Mouse (Mus musculus) embryonic facial prominence, embryonic 11.5 days (tissue): ENCODE measurements around the gene Gm11639. TPM values are rescaled to one million over a fixed set of nuclear protein-coding genes. Genes with fewer than 3 reads are reported as not detected.

ENCODE experiments used
- ATAC-seq: fragments of 200-750 bp; cut with Nextera tagmentation; replicated peaks from 2 replicates; pipeline ENCODE4 v1.8.0; 2017; ENCODE audit warnings: low read depth; ENCODE audit not compliant: insufficient number of reproducible peaks, low FRiP score, low TSS enrichment
- DNase-seq: peaks from one replicate; pipeline ENCODE4 v3.0.0-alpha.2; 2015; ENCODE audit warnings: low spot score
- H3K27ac ChIP-seq: fragments of 300-500 bp; sonication (generic); replicated peaks from 2 replicates; pipeline ENCODE4 v1.5.1; 2014; ENCODE audit warnings: mild to moderate bottlenecking, low read depth, low read length, control low read depth
- H3K27me3 ChIP-seq: fragments of 300-500 bp; sonication (generic); 2 replicates; pipeline ENCODE4 v1.6.1; 2014; ENCODE audit warnings: mild to moderate bottlenecking, low read length, moderate library complexity, mixed read lengths; ENCODE audit not compliant: control insufficient read depth, insufficient read depth
- H3K36me3 ChIP-seq: fragments of 300-500 bp; sonication (generic); replicated peaks from 2 replicates; pipeline ENCODE4 v1.6.1; 2014; ENCODE audit warnings: low read depth, mild to moderate bottlenecking, low read length, moderate library complexity, mixed read lengths; ENCODE audit not compliant: control insufficient read depth, insufficient read depth
- H3K4me1 ChIP-seq: fragments of 300-500 bp; sonication (generic); 2 replicates; pipeline ENCODE4 v1.6.1; 2014; ENCODE audit warnings: low read length, mixed read lengths; ENCODE audit not compliant: control insufficient read depth, insufficient read depth
- H3K4me2 ChIP-seq: fragments of 300-500 bp; sonication (generic); 2 replicates; pipeline ENCODE4 v1.6.1; 2014; ENCODE audit warnings: low read depth, mild to moderate bottlenecking, control low read depth, low read length, moderate library complexity
- H3K4me3 ChIP-seq: fragments of 300-500 bp; sonication (generic); 2 replicates; pipeline ENCODE4 v1.5.1; 2014; ENCODE audit warnings: low read depth, low read length, control low read depth
- H3K9ac ChIP-seq: fragments of 300-500 bp; sonication (generic); replicated peaks from 2 replicates; pipeline ENCODE4 v1.6.1; 2014; ENCODE audit warnings: mild to moderate bottlenecking, control low read depth, low read length
- H3K9me3 ChIP-seq: fragments of 300-500 bp; sonication (generic); replicated peaks from 2 replicates; pipeline ENCODE4 v1.6.1; 2016; ENCODE audit warnings: mild to moderate bottlenecking, low read length, inconsistent platforms, mixed read lengths; ENCODE audit not compliant: control insufficient read depth
- WGBS: fragments of 180-500 bp; shearing (Covaris S2); extraction: QIAGEN DNeasy Blood & Tissue Kit; methylation state at CpG from one replicate; pipeline ENCODE4 v1.1.7; 2014; 5-methylcytosine and 5-hydroxymethylcytosine counted together
- polyA plus RNA-seq: library from polyadenylated mRNA; unstranded; fragments of >200 nt; fragmentation: Nextera tagmentation; extraction: Ambion mirVana; gene quantifications from 2 replicates; pipeline ENCODE4 v1.2.1, GENCODE M21; 2014

Gm11639 gene
- polyA plus RNA-seq, 1 experiment from 2014 or later, result not detected

GRCm38 (mm10) chr11:104707084-104707483 lies 21.6 kb downstream of the Gm11639 start:
- ATAC-seq, result no peak

GRCm38 (mm10) chr11:104744995-104745568 lies 59.6 kb downstream of the Gm11639 start:
- Histone ChIP-seq H3K27ac (no peak overlapping the region), H3K9me3 (no peaks in the 10 kb centered on the region), H3K4me3 (no peak overlapping the region), H3K4me2 (no peak overlapping the region), H3K36me3 (no peaks in the 10 kb centered on the region), H3K27me3 (no peaks in the 10 kb centered on the region), H3K9ac (no peak overlapping the region), H3K4me1 (no peaks in the 10 kb centered on the region)
- WGBS, result 84% methylated on average over 9 of the region's 9 CpGs
- ATAC-seq (no peak), DNase-seq (no peak)

More at GRCm38 (mm10) chr11:104707084-104707483, 21.6 kb downstream of the Gm11639 start:
- Histone ChIP-seq H3K27me3 (no peaks in the 10 kb centered on the region), H3K9me3 (no peaks in the 10 kb centered on the region), H3K4me3 (no peak overlapping the region), H3K36me3 (no peaks in the 10 kb centered on the region), H3K9ac (no peak overlapping the region), H3K27ac (no peak overlapping the region), H3K4me2 (no peak overlapping the region), H3K4me1 (no peaks in the 10 kb centered on the region)
- WGBS, result 78% methylated on average over 2 of the region's 2 CpGs
- no peak for DNase-seq

GRCm38 (mm10) chr11:104765762-104766161 lies 80.3 kb downstream of the Gm11639 start:
- ATAC-seq (no peak), DNase-seq (no peak)
- 37% methylated on average over 6 of the region's 6 CpGs for WGBS
- no peak overlapping the region for H3K4me3 ChIP-seq
- H3K9ac ChIP-seq, result no peak overlapping the region
- H3K4me2 ChIP-seq, result no peak overlapping the region
- no peaks in the 10 kb centered on the region for H3K36me3 ChIP-seq
- H3K27ac ChIP-seq, result no peak overlapping the region
- H3K4me1 ChIP-seq, result no peaks in the 10 kb centered on the region
- no peaks in the 10 kb centered on the region for H3K27me3 ChIP-seq
- H3K9me3 ChIP-seq, result no peaks in the 10 kb centered on the region

- no peaks in the 10 kb centered on the region for H3K9me3 ChIP-seq
- H3K4me3 ChIP-seq, result no peak overlapping the region
- WGBS, result 43% methylated on average over 1 of the region's 1 CpGs
- no peaks in the 10 kb centered on the region for H3K4me1 ChIP-seq
- H3K27ac ChIP-seq, result no peak overlapping the region
- DNase-seq (no peak), ATAC-seq (no peak)
- no peak overlapping the region for H3K4me2 ChIP-seq
- no peaks in the 10 kb centered on the region for H3K36me3 ChIP-seq
- H3K27me3 ChIP-seq, result no peaks in the 10 kb centered on the region
- H3K9ac ChIP-seq, result no peak overlapping the region
Observed at GRCm38 (mm10) chr11:104767068-104767467, 81.6 kb downstream of the Gm11639 start.

GRCm38 (mm10) chr11:104768072-104768471 lies 82.6 kb downstream of the Gm11639 start:
- H3K9me3 ChIP-seq, result no peaks in the 10 kb centered on the region
- DNase-seq (peak; percentile 62), ATAC-seq (no peak)
- 16% methylated on average over 5 of the region's 5 CpGs for WGBS
- H3K4me2 ChIP-seq, result no peak overlapping the region
- H3K27ac ChIP-seq, result no peak overlapping the region
- H3K4me3 ChIP-seq, result no peak overlapping the region
- no peak overlapping the region for H3K9ac ChIP-seq
- no peaks in the 10 kb centered on the region for H3K36me3 ChIP-seq
- H3K4me1 ChIP-seq, result no peaks in the 10 kb centered on the region
- H3K27me3 ChIP-seq, result no peaks in the 10 kb centered on the region

GRCm38 (mm10) chr11:104778796-104779195 lies 93.3 kb downstream of the Gm11639 start:
- no peak for ATAC-seq
- Histone ChIP-seq H3K4me1 (no peaks in the 10 kb centered on the region), H3K4me2 (no peak overlapping the region), H3K36me3 (no peaks in the 10 kb centered on the region), H3K27me3 (no peaks in the 10 kb centered on the region), H3K4me3 (no peak overlapping the region), H3K9ac (no peak overlapping the region), H3K9me3 (no peaks in the 10 kb centered on the region), H3K27ac (no peak overlapping the region)
- 66% methylated on average over 2 of the region's 2 CpGs for WGBS
- DNase-seq, result no peak

- DNase-seq, result no peak
- Histone ChIP-seq H3K9ac (no peak overlapping the region), H3K4me2 (no peak overlapping the region), H3K36me3 (no peaks in the 10 kb centered on the region), H3K4me1 (no peaks in the 10 kb centered on the region), H3K9me3 (no peaks in the 10 kb centered on the region), H3K27me3 (no peaks in the 10 kb centered on the region; the same call in 1 of the 2 replicates), H3K27ac (no peak overlapping the region), H3K4me3 (no peak overlapping the region)
- ATAC-seq, result no peak
- WGBS, result 61% methylated on average over 2 of the region's 2 CpGs
Observed at GRCm38 (mm10) chr11:104944723-104945122, 259.2 kb downstream of the Gm11639 start.

- Histone ChIP-seq H3K4me2 (no peak overlapping the region), H3K4me3 (no peak overlapping the region), H3K27me3 (no peaks in the 10 kb centered on the region), H3K9ac (no peak overlapping the region), H3K4me1 (no peaks in the 10 kb centered on the region), H3K36me3 (no peaks in the 10 kb centered on the region), H3K27ac (no peak overlapping the region), H3K9me3 (no peaks in the 10 kb centered on the region)
- ATAC-seq (no peak), DNase-seq (no peak)
- WGBS, result 72% methylated on average over 4 of the region's 4 CpGs
Observed at GRCm38 (mm10) chr11:104952349-104952748, 266.8 kb downstream of the Gm11639 start.
